Mouse (Mus musculus): ENCODE data around the gene Irgq.
"Not testable (repeated sequence)": the region's sequence is repeated elsewhere in the genome, so short reads cannot be mapped to it uniquely, and the experiment has no call there.

- not testable (repeated sequence) for TF ChIP-seq EP300, CTCF (IDR thresholded peaks at IDR 0.05; ENCODE audit: low read depth)
Observed at GRCm38 (mm10) chr7:24520054-24520453, 10.4 kb upstream of the Irgq start.

Data from liver, embryonic 14.5 days (tissue).